Mouse (Mus musculus): ENCODE measurements at regions not wholly inside any gene's neighbourhood (a gene's known extent, or its start where the extent isn't known, plus 50 kb on each side); places are given as distances from the start of the nearest gene placed in this dataset.
A peak's percentile ranks its signal among the peaks of the same experiment; 100 is the strongest.

- Histone ChIP-seq H3K36me3 (no peaks in the 10 kb centered on the region), H3K4me3 (no peak overlapping the region), H3K4me1 (no peaks in the 10 kb centered on the region), H3K9me3 (replicated peaks) (no peaks in the 10 kb centered on the region), H3K27me3 (ENCODE audit: low read depth, poor library complexity, severe bottlenecking) (no peaks in the 10 kb centered on the region), H3K27ac (no peak overlapping the region)
- WGBS: 97% methylated on average over 3 of the region's 3 CpGs
- DNase-seq (ENCODE audit: low spot score): no peak
These were observed 144.8 kb downstream of the Hhipl2 start for GRCm38 (mm10) chr1:183562853-183563252.

DNA sequence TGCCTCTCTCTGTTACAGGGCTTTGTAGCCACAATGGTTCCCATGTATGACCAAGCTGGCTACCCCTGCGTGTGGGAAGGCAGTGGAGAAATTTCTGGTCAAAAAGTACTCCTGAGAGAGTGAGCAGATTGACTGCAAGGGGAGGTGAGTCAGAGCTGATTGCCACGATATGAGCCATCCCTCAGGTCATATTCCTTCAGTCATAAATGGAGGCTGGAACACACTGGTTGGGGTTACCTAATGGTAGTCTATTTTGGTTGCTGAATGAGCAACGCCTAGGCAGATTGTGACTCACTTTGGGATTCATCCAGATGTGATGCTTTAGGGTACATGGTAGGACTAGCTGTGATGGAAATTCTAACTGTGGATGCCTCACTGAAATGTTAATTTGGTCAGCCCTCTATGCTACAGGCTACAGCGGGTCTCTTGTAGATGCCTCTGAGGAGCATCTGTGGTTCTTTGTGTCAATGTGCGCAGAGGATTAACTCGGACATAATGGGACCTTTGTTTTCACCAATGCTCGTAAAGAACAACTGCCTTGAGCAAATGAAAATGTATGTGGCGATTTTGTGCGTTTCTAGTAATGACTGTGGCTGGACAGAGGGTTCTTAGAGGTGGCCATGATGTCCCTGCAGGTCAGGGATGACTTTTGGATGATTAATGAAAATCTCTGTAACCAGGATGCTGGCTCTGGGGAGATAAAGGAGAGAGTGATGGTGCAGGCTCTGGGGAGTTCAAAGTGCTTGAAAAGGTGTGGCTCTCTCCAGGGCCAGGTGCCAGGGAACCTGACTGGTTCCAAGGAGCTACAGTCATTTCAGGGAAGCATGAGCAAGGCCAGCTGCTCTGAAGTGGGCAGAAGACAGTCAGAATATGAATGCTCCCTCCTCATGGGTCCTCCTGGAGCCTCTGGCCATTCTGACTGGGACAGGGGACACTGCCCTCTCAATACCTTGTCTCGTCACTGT, 155.9 kb downstream of the Hhipl2 start:
- DNase-seq (ENCODE audit: low spot score): no peak
- Histone ChIP-seq H3K27ac (no peak overlapping the region), H3K9me3 (replicated peaks) (no peaks in the 10 kb centered on the region), H3K27me3 (ENCODE audit: low read depth, poor library complexity, severe bottlenecking) (no peaks in the 10 kb centered on the region), H3K4me3 (no peak overlapping the region), H3K4me1 (no peaks in the 10 kb centered on the region), H3K36me3 (no peaks in the 10 kb centered on the region)
- 80% methylated on average over 10 of the region's 10 CpGs for WGBS

GRCm38 (mm10) chr1:183584861-183585260, 166.8 kb downstream of the Hhipl2 start:
- no peak for DNase-seq (ENCODE audit: low spot score)
- no peaks in the 10 kb centered on the region for H3K27me3 ChIP-seq (ENCODE audit: low read depth, poor library complexity, severe bottlenecking)
- no peaks in the 10 kb centered on the region for H3K36me3 ChIP-seq
- 85% methylated on average over 6 of the region's 6 CpGs for WGBS
- no peaks in the 10 kb centered on the region for H3K4me1 ChIP-seq
- no peak overlapping the region for H3K4me3 ChIP-seq
- H3K9me3 ChIP-seq (replicated peaks): no peaks in the 10 kb centered on the region
- no peak overlapping the region for H3K27ac ChIP-seq

GRCm38 (mm10) chr1:183586406-183586805, 168.4 kb downstream of the Hhipl2 start:
- Histone ChIP-seq H3K9me3 (replicated peaks) (no peaks in the 10 kb centered on the region), H3K27me3 (ENCODE audit: low read depth, poor library complexity, severe bottlenecking) (no peaks in the 10 kb centered on the region), H3K36me3 (no peaks in the 10 kb centered on the region), H3K4me3 (no peak overlapping the region), H3K4me1 (no peaks in the 10 kb centered on the region), H3K27ac (no peak overlapping the region)
- no peak for DNase-seq (ENCODE audit: low spot score)
- WGBS: 81% methylated on average over 4 of the region's 4 CpGs

DNA sequence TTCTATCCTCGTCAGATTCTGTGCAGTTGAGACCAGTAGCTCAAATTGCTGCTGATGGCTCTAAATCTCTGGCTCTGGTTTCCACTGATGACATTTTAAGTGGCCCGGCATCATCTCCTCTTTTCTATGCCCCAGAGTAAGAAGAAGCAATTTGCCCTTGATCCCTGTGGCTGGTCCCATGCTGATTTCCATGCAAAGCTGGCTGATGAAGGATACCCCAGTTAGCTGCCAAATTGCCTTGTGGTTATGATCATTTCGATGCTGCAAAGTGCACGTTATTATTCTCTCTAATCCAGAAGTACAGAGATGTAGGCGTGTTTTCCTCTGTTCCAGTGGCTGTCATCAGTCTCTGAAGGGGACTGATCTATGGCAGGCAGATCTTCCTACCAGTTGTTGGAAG, 177.3 kb downstream of the Hhipl2 start:
- H3K27ac ChIP-seq: no peak overlapping the region
- H3K4me3 ChIP-seq: no peak overlapping the region
- no peaks in the 10 kb centered on the region for H3K9me3 ChIP-seq (replicated peaks)
- WGBS: 83% methylated on average over 5 of the region's 5 CpGs
- no peaks in the 10 kb centered on the region for H3K27me3 ChIP-seq (ENCODE audit: low read depth, poor library complexity, severe bottlenecking)
- H3K4me1 ChIP-seq: no peaks in the 10 kb centered on the region
- DNase-seq (ENCODE audit: low spot score): no peak
- H3K36me3 ChIP-seq: no peaks in the 10 kb centered on the region

DNA sequence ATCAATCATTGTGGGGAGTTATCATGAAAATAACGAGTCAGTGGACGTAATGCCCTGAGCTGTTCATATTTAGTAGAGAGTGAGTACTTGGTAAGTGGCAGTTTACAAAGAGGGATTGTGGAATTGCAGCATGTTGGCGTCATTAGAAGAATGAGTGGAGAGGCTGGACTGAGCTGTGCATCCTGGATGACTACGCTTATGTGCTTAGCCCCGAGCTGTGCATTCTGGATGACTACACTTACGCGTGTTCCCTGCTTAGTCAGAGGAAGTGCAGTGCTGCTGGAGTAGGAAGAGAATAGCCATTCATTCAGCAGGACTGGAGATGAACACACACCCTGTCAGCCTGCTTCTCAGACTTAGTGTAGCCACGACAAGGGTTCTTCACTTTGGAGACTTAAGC, 182.5 kb downstream of the Hhipl2 start:
- no peak overlapping the region for H3K27ac ChIP-seq
- no peak for DNase-seq (ENCODE audit: low spot score)
- 84% methylated on average over 8 of the region's 8 CpGs for WGBS

DNA sequence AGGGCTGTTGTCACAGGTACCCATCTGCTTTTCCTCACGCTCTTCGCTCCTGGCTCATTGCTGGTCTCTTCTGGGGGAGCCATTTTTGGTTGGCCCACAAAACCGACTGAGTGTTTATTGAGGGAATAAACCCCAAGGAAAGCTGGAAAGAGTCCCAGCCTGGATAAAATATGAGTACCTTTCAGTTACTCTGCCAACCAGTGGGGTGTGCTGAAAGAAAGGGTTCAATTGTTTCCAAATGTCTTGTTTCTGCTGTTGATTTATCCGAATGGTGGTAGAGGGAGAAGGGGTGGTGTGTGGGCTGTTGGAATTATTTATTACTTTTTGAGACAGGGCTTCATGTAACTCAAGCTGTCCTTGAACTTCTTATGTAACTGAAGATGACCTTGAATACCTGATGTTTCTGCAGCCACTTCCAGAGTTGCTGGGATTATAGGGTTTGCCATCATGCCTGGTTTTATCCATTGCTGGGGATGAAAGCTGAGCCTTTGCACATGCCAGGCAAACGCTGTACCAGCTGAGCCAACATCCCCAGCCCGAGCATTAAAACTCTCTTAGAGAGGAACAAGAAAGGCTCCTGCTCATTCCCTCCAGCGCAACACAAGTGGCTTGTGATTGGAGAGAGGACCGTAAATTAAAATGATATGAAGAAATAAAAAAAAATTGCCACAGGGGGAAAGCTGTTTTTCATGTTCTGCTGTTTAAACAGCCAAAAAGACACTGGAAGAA, 194.1 kb downstream of the Hhipl2 start:
- Histone ChIP-seq H3K36me3 (no peaks in the 10 kb centered on the region), H3K9me3 (replicated peaks) (no peaks in the 10 kb centered on the region), H3K27me3 (ENCODE audit: low read depth, poor library complexity, severe bottlenecking) (no peaks in the 10 kb centered on the region), H3K27ac (peak overlapping the region; percentile 46; the same call in 1 of the 2 replicates), H3K4me1 (peaks cover 15% of the 10 kb centered on the region), H3K4me3 (no peak overlapping the region)
- 77% methylated on average over 8 of the region's 8 CpGs for WGBS
- DNase-seq (ENCODE audit: low spot score): no peak

More for the DNA sequence above, 182.5 kb downstream of the Hhipl2 start:
- Histone ChIP-seq H3K27me3 (ENCODE audit: low read depth, poor library complexity, severe bottlenecking) (no peaks in the 10 kb centered on the region), H3K9me3 (replicated peaks) (no peaks in the 10 kb centered on the region), H3K4me3 (no peak overlapping the region), H3K36me3 (no peaks in the 10 kb centered on the region), H3K4me1 (no peaks in the 10 kb centered on the region)

DNA sequence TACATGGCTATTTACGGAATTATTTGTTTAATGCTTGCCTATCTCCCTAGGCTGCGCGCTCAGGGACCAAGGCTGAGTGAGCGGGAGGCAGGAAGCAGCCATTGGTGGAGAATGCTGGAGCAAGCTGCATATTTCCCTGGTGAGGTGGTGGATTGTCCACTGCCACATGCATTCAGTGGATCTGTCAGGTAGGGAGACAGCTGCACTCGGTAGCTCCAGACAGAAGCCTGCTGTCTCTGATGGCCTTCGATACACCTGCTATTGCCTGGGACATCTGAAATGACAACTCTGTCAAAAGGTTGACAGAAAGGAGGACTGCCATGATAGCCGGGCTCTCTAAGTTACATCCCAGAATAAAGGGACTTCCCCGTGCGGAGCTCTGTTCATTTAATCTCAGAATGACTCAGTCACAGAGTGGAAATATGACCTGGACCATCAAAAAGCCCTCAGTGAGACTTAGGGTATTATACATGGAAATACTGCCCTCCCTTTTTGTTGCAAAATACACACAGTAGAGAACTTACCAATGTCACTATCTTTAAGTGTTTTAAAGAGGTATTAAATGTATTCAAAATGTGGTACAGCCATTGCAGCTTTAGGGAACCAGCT, 201.5 kb downstream of the Hhipl2 start:
- H3K27me3 ChIP-seq (ENCODE audit: low read depth, poor library complexity, severe bottlenecking): no peaks in the 10 kb centered on the region
- H3K9me3 ChIP-seq (replicated peaks): no peaks in the 10 kb centered on the region
- 89% methylated on average over 9 of the region's 9 CpGs for WGBS
- no peaks in the 10 kb centered on the region for H3K4me1 ChIP-seq
- no peak for DNase-seq (ENCODE audit: low spot score)
- no peak overlapping the region for H3K27ac ChIP-seq
- no peaks in the 10 kb centered on the region for H3K36me3 ChIP-seq
- no peak overlapping the region for H3K4me3 ChIP-seq

DNA sequence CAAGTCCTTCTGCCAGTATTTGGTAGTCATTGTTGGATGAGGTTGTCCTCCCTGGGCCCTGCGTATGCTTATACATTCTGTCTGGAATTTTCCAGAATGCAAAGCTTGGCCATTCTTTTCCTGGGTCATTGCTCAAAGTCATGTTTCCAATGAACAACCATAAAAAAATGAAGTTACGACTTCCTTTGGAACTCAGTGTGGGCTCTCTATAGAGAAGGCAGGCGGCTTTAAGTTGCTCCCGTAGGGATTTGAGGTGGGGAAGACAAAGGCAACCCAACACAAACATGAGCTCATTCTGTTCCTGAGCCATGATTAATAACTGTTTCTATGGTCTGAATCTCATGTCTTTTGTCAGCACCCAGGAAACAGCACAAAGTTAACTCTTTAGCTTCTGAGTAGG, 204.3 kb downstream of the Hhipl2 start:
- H3K36me3 ChIP-seq: no peaks in the 10 kb centered on the region
- no peak for DNase-seq (ENCODE audit: low spot score)
- H3K4me3 ChIP-seq: no peak overlapping the region
- no peak overlapping the region for H3K27ac ChIP-seq
- WGBS: 89% methylated on average over 4 of the region's 4 CpGs
- no peaks in the 10 kb centered on the region for H3K27me3 ChIP-seq (ENCODE audit: low read depth, poor library complexity, severe bottlenecking)
- no peaks in the 10 kb centered on the region for H3K9me3 ChIP-seq (replicated peaks)
- no peaks in the 10 kb centered on the region for H3K4me1 ChIP-seq

DNA sequence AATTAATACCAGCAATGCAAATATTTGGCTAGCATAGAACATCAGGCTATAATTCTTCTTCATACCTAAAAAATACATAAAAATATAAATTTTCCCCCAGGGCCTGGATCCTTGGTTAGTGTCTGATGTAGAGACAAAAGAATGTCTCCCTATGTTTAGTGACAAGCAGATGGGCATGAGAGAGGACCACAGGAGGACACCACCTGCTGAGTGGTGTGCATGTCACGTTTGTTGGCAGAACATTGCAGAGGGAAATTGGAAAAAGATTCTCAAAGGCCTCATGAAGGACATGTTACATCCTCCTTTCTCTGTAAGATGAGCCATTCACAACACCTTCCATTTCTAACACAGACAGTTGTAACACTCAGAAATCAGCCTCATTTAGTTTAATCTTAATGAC, 206.3 kb downstream of the Hhipl2 start:
- Histone ChIP-seq H3K4me1 (no peaks in the 10 kb centered on the region), H3K27ac (no peak overlapping the region), H3K9me3 (replicated peaks) (no peaks in the 10 kb centered on the region), H3K27me3 (ENCODE audit: low read depth, poor library complexity, severe bottlenecking) (no peaks in the 10 kb centered on the region), H3K36me3 (no peaks in the 10 kb centered on the region), H3K4me3 (no peak overlapping the region)
- DNase-seq (ENCODE audit: low spot score): no peak
- 70% methylated on average over 1 of the region's 1 CpGs for WGBS

GRCm38 (mm10) chr1:183633810-183634209, 215.8 kb downstream of the Hhipl2 start:
- H3K36me3 ChIP-seq: no peaks in the 10 kb centered on the region
- H3K27me3 ChIP-seq (ENCODE audit: low read depth, poor library complexity, severe bottlenecking): no peaks in the 10 kb centered on the region
- no peak overlapping the region for H3K27ac ChIP-seq
- no peak for DNase-seq (ENCODE audit: low spot score)
- no peaks in the 10 kb centered on the region for H3K4me1 ChIP-seq
- no peaks in the 10 kb centered on the region for H3K9me3 ChIP-seq (replicated peaks)
- H3K4me3 ChIP-seq: no peak overlapping the region
- 92% methylated on average over 6 of the region's 6 CpGs for WGBS

DNA sequence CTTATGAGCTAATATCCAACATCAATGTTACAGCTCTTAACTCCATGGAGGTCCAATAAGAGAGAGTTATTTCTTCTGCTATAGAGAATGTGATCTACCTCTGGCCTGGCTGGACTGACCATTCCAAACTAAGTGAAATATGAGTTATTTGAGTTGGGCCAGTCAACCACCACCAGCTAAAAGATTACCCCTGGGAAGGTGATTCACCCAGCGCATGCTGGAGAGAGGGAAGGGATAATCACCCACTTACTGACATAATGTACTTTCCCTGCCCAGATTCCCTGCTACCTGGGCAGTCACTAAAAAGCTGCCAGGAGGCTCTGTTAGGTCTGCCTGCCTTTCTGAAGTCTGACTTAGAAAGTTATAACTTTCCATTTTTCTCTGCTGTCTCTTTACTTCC, 216.8 kb downstream of the Hhipl2 start:
- H3K9me3 ChIP-seq (replicated peaks): no peaks in the 10 kb centered on the region
- H3K4me1 ChIP-seq: no peaks in the 10 kb centered on the region
- H3K36me3 ChIP-seq: no peaks in the 10 kb centered on the region
- no peak for DNase-seq (ENCODE audit: low spot score)
- H3K27ac ChIP-seq: no peak overlapping the region
- H3K4me3 ChIP-seq: no peak overlapping the region
- 80% methylated on average over 1 of the region's 1 CpGs for WGBS
- no peaks in the 10 kb centered on the region for H3K27me3 ChIP-seq (ENCODE audit: low read depth, poor library complexity, severe bottlenecking)

DNA sequence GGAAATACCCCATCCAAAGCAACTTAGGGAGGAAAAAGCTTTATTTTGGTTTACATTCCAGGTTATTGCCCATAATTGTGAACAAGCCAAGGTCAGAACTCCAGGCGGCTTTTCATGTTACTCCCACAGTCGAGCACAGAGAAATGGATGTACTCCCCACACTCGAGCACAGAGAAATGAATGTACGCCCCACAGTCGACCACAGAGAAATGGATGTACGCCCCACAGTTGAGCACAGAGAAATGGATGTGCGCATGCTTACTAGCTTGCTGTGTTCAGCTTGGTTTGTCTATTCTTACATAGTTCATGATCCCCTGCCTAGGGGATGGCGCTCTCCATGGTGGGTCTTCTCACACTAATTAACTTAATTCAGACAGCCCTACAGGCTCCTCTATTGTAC, 219.2 kb downstream of the Hhipl2 start:
- Histone ChIP-seq H3K9me3 (replicated peaks) (no peaks in the 10 kb centered on the region), H3K27me3 (ENCODE audit: low read depth, poor library complexity, severe bottlenecking) (no peaks in the 10 kb centered on the region), H3K36me3 (no peaks in the 10 kb centered on the region), H3K4me3 (no peak overlapping the region), H3K27ac (no peak overlapping the region), H3K4me1 (no peaks in the 10 kb centered on the region)
- no peak for DNase-seq (ENCODE audit: low spot score)
- 92% methylated on average over 8 of the region's 8 CpGs for WGBS
